Mouse (Mus musculus) adrenal gland, postnatal 14 days (tissue): Measurements from ENCODE around the gene Kcnj15. TPM values are rescaled to one million over a fixed set of nuclear protein-coding genes. Genes with fewer than 3 reads are reported as not detected.
A peak's percentile ranks its signal among the peaks of the same experiment; 100 is the strongest.

Experiments used
- DNase-seq: peaks from one replicate; pipeline ENCODE4 v3.0.0; 2021; ENCODE audit warnings: mixed read lengths
- long read RNA-seq, 2 experiments: library from polyadenylated mRNA; stranded (forward); transcript quantifications; one replicate each; pipeline ENCODE4 v2.0.0; 2021
- total RNA-seq: library from RNA; stranded (reverse); gene quantifications from 2 replicates; pipeline ENCODE4 v1.2.3, GENCODE M21; 2021

Gene Kcnj15
- 1.0 and 1.5 TPM in 2 replicates for total RNA-seq
- long read RNA-seq, experiment 1 = 0 reads
- long read RNA-seq, experiment 2, partial matches to known transcripts = 0 of 3 reads
- long read RNA-seq, experiment 2, other reads (novel, unspliced or antisense) = 3 of 3 reads

- no peak for DNase-seq
Measured at GRCm38 (mm10) chr16:95257266-95257894, at the start of gene Kcnj15. TSS of gene Kcnj15 (plus strand) at chr16:95257558.

DNA sequence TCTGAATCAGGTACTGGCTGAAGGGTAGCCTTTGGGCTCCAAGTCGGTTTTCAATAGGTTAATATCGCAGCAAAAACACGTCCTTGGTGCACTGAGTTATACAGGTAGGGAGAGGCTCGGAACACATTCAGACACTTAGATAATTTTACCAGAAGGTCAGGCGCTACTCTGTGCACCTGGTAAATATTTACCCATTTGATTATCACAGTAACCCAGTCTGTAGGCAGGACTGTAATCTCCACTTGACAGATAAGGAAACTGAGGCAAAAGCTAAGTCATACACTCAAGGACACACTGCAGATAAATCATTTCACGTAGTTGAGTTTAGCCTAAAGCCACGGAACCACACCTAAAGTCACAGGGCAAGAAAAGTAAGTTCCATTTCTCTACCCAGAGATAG, 49.1 kb upstream of the Kcnj15 start:
- DNase-seq = no peak

DNA sequence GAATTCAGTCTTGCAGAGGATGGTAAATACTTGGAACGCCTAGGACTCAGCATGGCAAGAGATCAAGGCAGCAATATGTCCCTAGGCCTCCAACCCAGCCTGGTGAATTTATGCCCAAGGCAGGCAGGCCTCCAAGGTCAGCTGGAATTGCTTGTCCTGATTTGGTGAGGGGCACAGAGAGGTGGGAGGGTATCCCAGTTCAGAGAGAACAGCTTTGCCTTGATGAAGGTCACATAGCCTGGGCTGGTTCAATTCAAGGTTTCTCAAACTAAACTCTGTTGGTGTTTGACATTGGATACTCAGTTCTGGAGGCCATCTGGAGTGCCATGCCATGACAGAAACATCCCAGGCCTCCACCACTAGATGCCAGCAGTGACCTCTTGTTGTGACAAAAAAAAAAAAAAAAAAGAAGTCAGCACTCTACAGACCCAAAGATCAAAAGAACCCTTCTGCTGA, 48.3 kb upstream of the Kcnj15 start:
- peak; percentile 69 for DNase-seq

DNA sequence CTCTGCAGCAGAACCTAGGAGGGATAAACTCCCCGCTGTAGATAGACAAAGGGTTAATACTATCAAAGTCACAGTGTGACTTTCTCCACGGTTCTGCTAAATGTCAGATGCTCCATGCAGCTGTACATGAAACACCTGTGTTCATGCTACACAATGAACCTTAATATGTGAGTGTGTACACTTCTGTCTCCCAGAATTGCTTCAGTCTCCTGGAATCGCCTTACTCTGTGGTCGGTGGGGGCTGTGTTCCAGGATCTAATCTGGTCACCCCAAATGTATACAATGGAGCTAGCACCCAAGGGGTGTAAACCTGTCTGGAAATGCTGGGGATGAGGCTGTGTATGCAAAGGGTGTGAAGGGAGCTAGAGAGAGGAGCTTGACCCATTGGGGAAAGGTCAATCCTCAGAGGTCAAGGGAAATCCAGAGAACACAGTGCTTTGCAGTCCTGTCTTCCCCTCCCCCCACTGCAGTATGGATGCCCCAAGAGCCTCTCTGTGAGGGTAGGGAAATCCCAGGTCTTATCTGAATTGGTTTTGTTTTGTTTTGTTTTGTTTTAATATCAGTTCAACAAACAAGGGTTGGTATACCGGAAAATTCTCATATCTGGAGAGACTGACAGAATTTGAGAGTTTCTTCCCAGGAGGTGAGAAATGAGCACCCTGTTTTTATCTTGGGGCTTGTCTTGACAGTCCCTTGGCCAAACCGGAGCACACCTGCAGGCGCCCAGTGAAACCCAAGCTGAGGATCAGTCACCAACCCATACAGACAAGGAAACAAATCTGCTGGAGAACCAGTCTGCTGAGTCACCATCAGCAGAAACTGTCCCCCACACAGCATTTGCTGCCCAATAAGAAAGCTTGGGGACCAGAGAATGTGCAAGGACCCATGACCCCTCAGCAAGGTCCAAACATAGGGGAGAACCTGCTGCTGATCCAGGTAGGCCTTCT, 42.8 kb upstream of the Kcnj15 start:
- DNase-seq = no peak

DNA sequence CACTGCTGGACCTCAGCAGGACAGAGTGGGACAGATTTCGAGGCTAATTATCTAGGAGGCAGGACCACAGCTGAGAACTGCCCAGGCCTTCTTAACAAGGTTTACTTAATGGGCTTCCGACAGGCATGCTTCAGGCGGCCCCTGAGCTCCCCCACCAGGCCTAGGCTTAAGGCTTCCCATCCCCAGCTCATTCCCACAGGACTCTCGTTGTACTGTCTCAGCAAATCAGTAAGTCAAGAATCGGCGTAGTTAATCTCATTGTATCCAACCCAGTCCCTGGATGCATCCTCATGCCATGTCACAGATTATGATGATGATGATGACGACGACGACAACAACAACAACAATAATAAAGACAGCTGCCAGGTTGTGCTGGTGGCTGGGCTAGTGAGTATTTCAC, 41.6 kb upstream of the Kcnj15 start:
- DNase-seq = no peak

DNA sequence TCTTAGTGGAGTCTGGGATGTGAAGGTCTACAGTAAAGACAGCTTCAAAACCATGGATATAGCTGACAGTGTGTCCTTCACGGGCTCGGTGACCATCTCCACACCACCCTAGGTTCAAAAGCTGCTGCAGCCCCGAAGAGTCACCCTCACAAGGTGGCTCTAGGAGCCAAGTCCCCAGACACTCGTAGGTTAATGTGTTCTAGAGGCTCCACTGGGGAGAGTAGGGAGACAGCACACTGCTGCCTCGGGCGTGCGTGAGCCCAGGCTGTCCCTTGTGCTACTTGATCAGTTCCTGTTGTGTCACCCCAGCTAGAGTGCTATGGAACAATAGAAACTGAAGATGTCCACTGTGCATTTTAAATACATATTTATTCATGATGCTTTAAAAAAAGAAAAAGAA, 41.0 kb upstream of the Kcnj15 start:
- no peak for DNase-seq

DNA sequence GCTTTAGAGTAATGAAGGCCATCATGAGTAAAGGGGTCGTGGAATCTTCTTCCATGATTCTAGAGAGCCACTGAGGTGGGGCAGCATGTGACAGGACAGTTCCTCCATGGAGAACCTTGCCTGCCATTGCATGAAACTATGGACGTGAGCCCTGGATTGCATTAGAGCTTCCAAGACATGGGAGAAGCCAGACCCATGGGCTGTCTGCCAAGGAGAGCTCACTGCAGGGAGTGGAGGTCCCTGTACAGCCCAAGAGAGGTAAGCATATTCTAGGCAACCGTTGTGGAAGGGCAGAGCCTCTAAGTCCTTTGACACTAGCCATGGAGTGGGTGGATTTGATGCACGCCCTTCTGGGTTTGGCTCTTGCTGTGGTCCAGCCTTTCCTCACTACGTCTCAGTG, 40.5 kb upstream of the Kcnj15 start:
- DNase-seq = no peak

- no peak for DNase-seq
Measured at GRCm38 (mm10) chr16:95218783-95219182, 38.6 kb upstream of the Kcnj15 start.

DNA sequence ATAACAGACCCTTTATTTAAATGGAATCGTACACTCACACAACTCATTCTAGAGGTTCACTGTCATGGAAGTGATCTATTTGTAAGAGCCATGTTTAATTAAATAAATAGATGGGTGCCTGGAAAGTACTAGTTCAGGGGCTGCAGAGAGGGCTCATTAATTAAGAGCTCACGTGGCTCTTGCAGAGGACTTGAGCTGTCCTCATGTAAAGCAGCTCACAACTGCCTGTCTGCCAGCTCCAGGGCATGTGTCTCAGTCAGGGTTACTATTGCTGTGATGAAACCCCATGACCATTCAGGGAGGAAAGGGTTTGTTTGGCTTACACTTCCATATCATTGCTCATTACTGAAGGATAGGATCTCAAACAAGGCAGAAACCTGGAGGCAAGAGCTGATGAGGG, 37.9 kb upstream of the Kcnj15 start:
- DNase-seq = no peak

DNA sequence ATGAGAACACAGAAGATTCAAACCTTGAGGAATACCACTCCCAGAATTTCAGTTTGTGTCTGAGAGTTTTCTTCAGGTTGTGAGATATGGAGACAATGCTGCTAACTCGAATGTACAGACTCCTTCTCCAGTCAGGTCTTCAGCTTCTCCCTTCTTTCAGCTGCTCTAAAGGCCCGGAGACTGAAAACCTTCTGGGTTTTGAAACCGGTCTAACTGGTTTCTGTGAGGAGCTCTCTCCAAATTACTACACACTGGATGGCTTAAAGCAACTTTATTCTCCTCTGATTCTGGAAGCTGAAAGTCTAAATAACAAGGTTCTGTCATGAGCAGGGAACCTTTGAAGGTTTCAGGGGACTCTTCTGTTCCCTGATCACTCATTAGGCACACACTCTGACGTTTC, 36.3 kb upstream of the Kcnj15 start:
- DNase-seq = no peak

GRCm38 (mm10) chr16:95222026-95222718, 35.2 kb upstream of the Kcnj15 start:
- DNase-seq = no peak

- DNase-seq = no peak
Measured at GRCm38 (mm10) chr16:95223435-95223834, 33.9 kb upstream of the Kcnj15 start.

DNA sequence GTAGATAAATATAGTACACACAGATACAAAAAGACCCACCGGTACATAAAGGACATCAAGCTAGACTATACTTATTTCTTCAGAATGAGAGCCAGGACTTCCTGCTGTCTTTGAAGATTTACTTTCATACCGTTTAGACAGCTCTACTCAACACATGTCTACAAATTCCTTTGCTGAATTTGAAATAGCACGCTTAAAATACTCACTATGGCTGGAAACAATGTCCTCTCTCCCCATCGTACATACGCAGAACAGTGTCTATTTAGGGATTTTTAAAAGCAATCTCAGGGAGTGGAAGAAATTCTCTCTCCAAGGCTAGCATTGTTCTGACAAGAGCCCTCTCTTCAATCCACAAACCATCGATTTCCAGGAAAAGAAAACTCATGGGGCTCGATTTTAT, 32.1 kb upstream of the Kcnj15 start:
- no peak for DNase-seq

GRCm38 (mm10) chr16:95231768-95232167, 25.6 kb upstream of the Kcnj15 start:
- no peak for DNase-seq

DNA sequence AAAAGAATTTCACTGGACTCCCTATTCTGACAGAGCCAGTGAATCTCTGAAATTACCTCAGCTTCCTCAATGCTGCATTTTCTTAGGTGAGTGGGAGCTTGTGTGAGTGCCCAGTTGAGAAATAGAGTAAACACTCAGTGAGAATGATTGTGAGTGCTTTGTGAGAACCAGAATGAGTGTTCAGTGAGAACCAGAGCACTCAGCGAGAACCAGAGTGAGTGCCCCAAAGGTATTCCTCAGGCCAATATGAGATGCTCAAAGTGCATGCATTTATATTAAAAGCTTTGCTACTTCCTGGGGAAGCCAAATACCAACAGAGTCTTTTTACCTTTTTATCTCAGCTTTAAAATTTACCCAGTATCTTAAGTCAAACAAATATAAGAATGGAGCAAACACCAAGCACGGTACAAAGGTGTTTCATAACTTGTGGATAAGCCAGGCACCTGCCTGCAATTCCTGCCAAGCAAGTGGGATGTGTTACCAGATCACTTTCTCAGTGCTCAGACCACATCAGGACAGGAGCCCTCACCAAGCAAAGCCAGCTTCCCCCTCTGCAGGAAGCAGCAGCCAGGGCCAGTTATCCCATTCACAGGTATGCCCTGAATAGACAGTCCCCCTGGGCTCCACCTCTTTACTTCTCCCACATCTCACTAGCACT, 22.3 kb upstream of the Kcnj15 start:
- DNase-seq = no peak

DNA sequence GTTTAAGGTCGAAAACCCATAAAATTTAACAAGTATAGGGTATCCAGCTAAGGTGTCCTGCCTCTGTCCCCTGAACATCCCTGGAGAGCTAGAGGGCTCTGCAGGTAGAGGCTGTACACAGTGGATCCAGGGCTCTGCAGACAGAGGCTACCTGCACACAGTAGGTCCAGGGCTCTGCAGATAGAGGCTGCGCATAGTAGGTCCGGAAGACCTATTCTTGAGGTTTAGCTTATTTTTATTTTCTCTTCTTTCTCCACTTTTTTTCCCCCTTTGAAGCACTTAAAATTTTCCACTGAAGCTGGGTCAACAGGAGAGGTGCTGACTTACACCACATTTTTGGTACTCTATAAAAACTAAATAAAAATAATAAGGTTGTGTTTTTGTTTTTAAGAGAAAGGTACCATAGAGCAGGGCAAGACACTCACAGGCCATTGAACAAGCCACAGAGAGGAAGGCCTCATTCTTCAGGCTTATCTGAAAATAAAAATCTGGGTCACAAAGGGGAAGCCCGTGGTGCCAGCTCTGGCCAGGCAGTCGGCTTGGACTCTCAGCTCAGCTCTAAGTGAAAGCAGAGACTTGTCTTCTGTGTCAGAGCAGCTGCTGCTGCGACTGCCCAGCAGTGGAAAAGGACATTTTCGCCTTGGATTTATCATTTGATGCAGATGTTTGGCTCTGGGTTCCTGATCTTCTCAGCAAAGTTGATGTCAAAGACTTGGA, 18.0 kb upstream of the Kcnj15 start:
- no peak for DNase-seq

- no peak for DNase-seq
Measured at GRCm38 (mm10) chr16:95240688-95241087, 16.7 kb upstream of the Kcnj15 start.

DNA sequence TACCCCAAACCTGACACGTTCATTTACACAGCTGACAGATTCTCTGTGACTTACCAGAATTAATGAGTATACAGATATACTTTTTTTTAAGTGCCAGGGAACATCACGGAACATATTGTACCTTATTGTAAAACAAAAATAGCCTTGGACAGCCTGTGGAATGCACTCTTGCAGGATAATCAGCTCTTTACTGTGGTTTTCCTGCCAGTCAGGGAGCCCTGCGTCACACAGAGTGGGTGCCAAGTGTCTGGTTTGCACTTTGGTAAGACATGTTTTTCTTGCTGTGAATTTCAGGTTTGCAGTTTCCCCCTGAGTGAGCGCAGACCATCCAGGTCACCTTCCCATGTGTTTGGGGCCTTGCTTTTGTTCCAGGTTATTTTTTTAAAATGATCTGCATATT, 15.8 kb upstream of the Kcnj15 start:
- DNase-seq = peak; percentile 17

GRCm38 (mm10) chr16:95242114-95242513, 15.2 kb upstream of the Kcnj15 start:
- DNase-seq = no peak

DNA sequence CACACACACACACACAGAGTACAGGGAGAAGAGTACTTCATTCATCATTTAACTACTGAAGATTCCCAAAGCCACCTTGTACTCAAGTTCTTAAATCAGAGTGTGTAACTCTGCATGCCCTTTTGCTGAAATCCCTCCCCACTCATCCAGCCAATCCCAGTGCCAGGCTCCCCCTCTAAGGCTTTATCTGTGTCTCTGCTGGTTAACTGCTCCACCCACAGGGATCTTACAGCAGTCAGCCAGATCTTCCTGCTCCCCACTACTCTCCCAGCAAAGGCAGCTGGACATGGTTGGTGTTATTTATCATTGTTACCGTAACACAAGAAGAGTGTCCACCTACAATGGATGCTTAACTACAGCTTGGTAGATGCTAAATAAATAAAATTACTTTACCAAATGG, 14.0 kb upstream of the Kcnj15 start:
- DNase-seq = no peak

DNA sequence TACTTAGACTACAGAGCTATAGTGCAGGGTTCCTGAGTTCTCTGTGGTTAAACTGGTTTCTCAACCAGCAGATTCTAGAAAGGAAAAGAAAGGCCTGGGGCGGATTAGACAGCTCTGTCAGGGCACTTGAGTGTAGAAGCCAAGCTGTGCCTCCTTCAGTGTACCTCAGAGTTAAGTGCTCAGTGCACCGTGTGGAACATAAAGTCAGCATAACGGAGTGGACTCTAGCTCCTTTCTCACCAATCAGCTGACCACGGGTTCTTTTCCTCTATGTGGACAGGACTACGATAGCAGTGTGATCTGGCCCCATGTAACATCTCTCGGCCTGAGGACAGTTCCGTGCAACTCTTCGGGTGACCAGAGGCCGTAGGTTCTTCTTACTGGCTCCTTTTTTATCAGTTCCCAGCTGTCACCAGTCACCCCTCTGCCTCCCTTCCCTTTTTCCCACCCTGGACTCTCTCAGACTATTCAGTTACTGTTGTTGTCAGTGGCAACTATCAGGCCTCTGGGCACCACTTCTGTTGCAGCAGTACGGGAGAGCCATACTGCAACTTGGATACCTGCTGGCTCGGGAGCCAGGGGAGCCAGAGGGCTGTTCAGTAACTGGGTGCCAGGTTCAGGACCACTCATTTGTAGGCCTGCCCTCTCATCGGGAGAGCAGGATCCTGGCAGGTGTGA, 12.6 kb upstream of the Kcnj15 start:
- DNase-seq = no peak
